Mouse (Mus musculus) yolk sac, embryonic 10.5 days (tissue): ENCODE results near the gene Plekhm2.

Experiments used
- DNase-seq: peaks from one replicate; pipeline ENCODE4 v3.0.0-alpha.2; 2017; ENCODE audit warnings: low spot score

Gene Plekhm2

GRCm38 (mm10) chr4:141631250-141631649 lies 33.4 kb downstream of the Plekhm2 start:
- no peak for DNase-seq

DNA sequence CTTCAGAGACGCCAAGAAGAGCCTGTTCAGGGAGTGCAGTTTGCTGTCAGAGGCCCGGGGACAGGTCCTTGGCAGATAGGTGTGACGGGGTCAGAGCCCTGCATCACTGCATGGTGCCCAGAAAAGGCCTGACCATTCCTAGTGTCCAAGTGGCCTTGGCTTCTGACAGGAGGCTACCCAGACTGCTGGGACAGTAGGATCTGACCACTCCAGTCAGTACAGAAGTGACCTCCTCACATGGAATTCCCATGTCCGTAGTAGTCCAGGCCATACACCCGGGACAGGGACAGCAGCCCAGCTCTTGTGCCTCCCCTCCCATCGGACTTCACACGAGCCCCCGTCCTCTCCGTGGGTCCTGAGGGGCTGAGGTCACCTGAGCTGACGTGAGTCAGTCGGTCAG lies 34.7 kb downstream of the Plekhm2 start:
- no peak for DNase-seq

- no peak for DNase-seq
These were observed 36.0 kb downstream of the Plekhm2 start for GRCm38 (mm10) chr4:141628661-141629060.

DNA sequence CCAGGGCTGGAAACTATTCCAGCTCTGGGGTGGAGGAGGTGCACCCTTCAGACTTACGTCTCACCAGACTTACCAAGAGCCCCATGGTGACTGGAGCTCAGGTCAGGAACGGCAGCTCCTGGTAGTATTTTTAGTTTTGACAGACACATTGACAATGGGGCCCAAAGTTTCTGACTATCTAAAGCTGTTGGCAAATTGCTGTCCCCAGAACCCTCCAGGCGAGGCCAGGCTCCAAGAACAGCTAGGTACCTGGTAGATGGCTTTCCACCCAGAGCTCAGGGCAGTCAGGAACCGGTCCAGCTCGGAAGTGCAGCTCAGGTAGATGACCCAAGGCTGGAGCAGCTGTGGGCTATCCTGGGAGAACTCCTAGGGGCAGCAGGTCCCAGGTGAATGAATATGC lies 37.2 kb downstream of the Plekhm2 start:
- DNase-seq = no peak

DNA sequence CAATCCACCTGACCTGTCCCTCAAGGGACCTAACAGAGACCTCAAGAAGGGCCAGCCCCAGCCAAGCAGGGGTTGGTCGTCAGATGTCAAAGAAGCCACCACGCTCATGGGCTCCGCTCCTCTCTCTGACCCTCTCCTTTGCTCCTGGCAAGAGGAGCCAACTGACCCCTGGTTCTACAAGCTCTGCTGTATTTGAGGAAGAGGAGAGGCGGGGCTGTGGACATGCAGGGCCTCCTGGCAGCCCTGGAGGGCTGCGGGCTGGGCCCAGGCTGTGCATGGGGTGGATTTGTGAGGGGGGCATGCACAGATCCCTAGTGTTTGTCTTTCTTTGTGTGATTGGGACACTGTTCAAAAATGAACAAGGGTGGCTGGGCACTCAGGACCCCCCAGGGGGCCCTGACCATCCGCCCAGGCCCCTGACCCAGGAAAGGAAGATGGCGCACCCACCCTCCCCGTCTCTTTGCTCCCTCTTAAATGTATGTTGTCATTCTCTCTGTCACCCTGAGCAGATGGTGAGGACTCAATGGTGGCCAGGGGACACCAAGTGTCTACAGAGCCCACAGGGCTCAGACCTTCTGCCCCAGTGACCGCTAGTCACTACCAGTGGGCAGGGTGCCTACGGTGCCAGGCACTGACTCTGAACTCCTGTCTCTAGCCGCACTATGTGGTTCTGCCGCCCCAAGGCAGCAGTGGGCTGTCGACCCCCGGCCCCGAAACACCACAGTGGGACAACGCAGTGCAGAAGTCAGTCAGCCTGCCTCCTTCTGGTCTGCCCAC lies 38.7 kb downstream of the Plekhm2 start:
- DNase-seq = no peak

DNA sequence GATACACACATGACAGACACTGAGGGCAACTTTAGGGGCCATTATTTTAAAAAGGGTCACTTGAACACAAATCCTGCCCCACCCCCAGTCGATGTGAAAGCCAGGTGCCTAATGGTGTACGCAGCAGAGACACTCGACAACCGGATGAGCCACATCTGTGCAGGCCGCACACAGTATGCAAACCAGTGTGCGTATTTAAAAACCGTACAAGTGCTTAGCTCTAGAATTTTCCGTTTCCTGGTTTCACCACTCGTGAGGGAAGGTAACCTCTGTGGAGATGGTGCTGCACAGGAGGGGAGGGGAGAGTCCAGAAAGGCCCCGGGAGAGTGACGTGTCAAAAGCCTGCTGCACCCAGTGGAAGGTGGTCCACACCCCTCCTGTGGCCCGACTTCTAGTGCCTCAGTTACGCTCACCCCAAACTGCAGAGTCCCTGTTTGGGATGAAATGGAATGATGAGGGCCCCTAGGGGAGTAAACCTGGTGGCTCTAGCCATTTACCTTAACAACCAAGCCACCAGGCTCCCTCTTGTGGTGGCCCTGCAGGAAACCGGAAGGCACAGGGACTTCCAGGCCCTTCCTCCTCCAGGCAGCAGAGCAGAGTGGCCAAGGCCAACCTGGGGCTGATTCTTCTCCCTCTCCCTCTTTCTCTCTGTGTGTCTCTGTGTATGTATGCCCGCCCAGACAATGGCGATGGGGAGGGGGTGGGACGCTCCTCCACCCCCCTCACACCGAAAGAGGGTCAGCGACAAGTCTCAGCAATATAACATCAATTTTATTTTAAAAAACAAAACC lies 39.5 kb downstream of the Plekhm2 start:
- peak; percentile 44 for DNase-seq

DNA sequence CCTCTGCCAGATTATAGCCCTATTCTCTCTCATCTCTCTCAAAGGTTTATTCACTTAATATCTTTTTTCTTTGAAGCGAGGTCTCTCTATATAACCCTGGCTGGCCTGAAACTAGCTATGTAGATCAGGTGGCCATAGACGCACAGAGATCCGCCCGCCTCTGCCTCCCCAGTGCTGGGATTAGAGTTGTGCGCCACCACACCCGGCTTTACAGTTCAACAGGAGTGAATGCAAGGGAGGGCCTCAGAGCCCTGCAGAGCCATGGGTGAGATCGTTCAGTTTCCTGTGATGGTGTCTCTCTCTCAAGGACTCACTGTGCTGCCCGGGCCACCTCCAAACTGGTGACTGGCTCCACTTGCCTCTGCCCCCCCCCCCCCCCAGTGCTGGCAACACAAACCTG lies 40.6 kb downstream of the Plekhm2 start:
- no peak for DNase-seq

DNA sequence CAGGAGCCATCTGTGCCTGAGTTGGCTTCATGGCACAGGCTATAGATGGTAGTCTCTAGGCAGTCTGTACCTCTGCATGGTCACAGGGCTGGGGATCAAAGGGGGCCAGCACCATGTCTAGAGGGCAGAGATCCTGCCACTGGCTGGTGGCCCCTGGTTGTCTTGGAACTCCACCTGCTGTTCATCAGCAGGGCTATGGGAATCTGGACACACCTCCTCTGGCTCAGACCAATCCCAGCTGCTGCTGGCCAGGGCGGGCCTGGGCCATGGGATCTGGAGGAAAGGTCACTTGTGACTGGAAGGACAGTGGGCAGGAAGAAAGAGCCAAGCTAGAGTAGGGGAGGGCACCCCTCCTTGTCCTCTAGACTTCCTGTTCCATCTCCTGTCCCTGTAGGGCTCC lies 41.0 kb downstream of the Plekhm2 start, which contains the start of gene Slc25a34:
Gene Slc25a34 (minus strand): TSS at position 156 of the 400 bp plus-strand sequence.
- peak; percentile 81 for DNase-seq

- peak; percentile 79 for DNase-seq
These were observed 41.7 kb downstream of the Plekhm2 start for GRCm38 (mm10) chr4:141623037-141623436.

GRCm38 (mm10) chr4:141622580-141622979 lies 42.1 kb downstream of the Plekhm2 start:
- DNase-seq = no peak

DNA sequence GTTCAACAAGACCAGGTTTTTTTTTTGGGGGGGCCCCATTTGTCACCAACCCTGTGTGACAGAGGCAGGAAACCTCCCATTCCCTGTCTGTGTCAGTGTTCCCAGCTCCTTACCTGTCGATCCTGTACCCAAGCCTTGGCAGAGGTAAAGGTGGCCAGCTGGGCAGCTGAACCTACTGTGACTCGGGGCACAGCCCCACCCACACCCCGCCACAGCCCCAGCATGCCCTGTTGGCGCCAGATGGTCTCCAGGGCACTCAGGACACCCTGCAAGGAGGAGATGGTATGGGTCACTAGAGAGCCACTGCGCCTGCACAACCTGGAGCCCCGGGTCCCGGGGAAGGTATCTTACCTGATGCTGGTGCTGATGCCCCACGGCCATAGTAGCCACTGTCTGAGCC lies 42.6 kb downstream of the Plekhm2 start:
- DNase-seq = no peak

- no peak for DNase-seq
These were observed 43.4 kb downstream of the Plekhm2 start for GRCm38 (mm10) chr4:141621297-141621696.

- DNase-seq = no peak
These were observed 45.3 kb downstream of the Plekhm2 start for GRCm38 (mm10) chr4:141619299-141619883.

- peak; percentile 48 for DNase-seq
These were observed 46.0 kb downstream of the Plekhm2 start, which contains the start of gene Tmem82 for GRCm38 (mm10) chr4:141618565-141619243. TSS of gene Tmem82 (minus strand) at chr4:141618633.

- DNase-seq = peak; percentile 88
These were observed 46.7 kb downstream of the Plekhm2 start for GRCm38 (mm10) chr4:141617863-141618564.

- DNase-seq = peak; percentile 77
These were observed 47.4 kb downstream of the Plekhm2 start for GRCm38 (mm10) chr4:141617299-141617698.

DNA sequence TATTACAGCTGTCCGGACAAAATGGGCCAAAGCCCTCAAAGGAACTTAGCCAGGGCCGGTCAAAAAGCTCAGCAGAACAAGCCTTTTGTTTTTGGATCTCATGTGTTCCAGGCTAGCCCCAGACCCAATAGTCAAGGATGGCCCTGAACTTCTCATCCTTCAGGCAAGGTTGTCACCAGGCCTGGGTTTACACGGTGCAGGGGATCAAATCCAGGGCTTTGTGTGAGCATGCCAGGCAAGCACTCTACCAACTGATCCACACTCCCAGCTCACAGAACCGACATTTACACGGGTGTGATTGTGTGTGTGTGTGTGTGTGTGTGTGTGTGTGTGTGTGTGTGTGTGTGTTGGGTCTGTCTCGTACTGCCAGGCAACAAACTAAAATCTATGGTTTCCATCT lies 47.9 kb downstream of the Plekhm2 start:
- no peak for DNase-seq

GRCm38 (mm10) chr4:141614946-141615345 lies 49.8 kb downstream of the Plekhm2 start:
- no peak for DNase-seq

- no peak for DNase-seq
These were observed 55.2 kb downstream of the Plekhm2 start for GRCm38 (mm10) chr4:141609538-141609937.

GRCm38 (mm10) chr4:141605861-141606260 lies 58.8 kb downstream of the Plekhm2 start, which contains the start of gene Fblim1:
TSS of gene Fblim1 (minus strand) at chr4:141606096.
- no peak for DNase-seq

DNA sequence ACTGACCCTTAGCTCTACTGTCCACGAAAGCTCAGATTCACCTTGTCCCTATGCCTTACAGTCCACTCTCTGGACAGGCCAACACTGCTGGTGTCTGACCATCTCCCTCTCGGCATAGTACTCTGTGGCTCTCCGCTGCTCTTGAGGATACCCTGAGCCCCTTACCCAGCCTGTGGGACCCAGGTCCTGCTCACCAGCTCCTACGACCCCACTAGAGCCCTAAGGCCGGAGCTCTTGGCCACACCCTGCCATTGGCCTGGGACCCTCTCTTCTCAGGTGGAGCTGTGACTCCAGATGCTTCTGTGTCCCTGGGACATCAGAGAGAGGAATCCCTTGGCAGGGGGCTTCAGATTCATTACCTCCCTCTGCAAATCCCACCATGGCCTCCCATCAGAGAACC lies 59.3 kb downstream of the Plekhm2 start:
- DNase-seq = no peak
